Mouse (Mus musculus) induced T-regulatory cell, adult 2 months (primary cell): ENCODE results near the gene Olfr1347.
"Not testable (repeated sequence)": the region's sequence is repeated elsewhere in the genome, so short reads cannot be mapped to it uniquely, and the experiment has no call there.

Source experiments
- DNase-seq: peaks from one replicate; pipeline ENCODE4 v3.0.0-alpha.2; 2012; ENCODE audit warnings: low read depth

Gene Olfr1347

GRCm38 (mm10) chr7:6499655-6500054 lies at the start of gene Olfr1347:
Olfr1347 (minus strand) TSS chr7:6499755.
- DNase-seq, result no peak

- peak; percentile 18 for DNase-seq
Measured at GRCm38 (mm10) chr7:6526141-6526540, 26.6 kb upstream of the Olfr1347 start.

- DNase-seq, result peak; percentile 1
Measured at GRCm38 (mm10) chr7:6525001-6525400, 25.4 kb upstream of the Olfr1347 start.

- DNase-seq, result no peak
Measured at GRCm38 (mm10) chr7:6522850-6523249, 23.3 kb upstream of the Olfr1347 start, which contains the start of gene Olfr1349. Olfr1349 (minus strand) TSS chr7:6522950.

GRCm38 (mm10) chr7:6521666-6522065 lies 22.1 kb upstream of the Olfr1347 start:
- no peak for DNase-seq

- DNase-seq, result no peak
Measured at GRCm38 (mm10) chr7:6508648-6509047, 9.1 kb upstream of the Olfr1347 start, which contains the start of gene Olfr1348. Olfr1348 (minus strand) TSS chr7:6508748.

GRCm38 (mm10) chr7:6486841-6487240 lies 12.7 kb downstream of the Olfr1347 start, which contains the start of gene Olfr5:
Olfr5 (minus strand) TSS chr7:6486941.
- DNase-seq, result no peak

- DNase-seq, result not testable (repeated sequence)
Measured at GRCm38 (mm10) chr7:6477633-6478032, 21.9 kb downstream of the Olfr1347 start.

- no peak for DNase-seq
Measured at GRCm38 (mm10) chr7:6466951-6467350, 32.6 kb downstream of the Olfr1347 start, which contains the start of gene Olfr1346. Olfr1346 (plus strand) TSS chr7:6467101.

- DNase-seq, result no peak
Measured at GRCm38 (mm10) chr7:6456399-6456798, 43.2 kb downstream of the Olfr1347 start.

GRCm38 (mm10) chr7:6455868-6456267 lies 43.7 kb downstream of the Olfr1347 start, which contains the start of gene Olfr1336:
Olfr1336 (plus strand) TSS chr7:6456168.
- DNase-seq, result no peak

- DNase-seq, result peak; percentile 7
Measured at GRCm38 (mm10) chr7:6447771-6448170, 51.8 kb downstream of the Olfr1347 start.

- DNase-seq, result no peak
Measured at GRCm38 (mm10) chr7:6441173-6441572, 58.4 kb downstream of the Olfr1347 start.

- DNase-seq, result no peak
Measured at GRCm38 (mm10) chr7:6438388-6438787, 61.2 kb downstream of the Olfr1347 start, which contains the start of gene Olfr1344. Olfr1344 (plus strand) TSS chr7:6438688.
